Mouse (Mus musculus) heart, postnatal 14 days (tissue): Measurements from ENCODE around the gene Esr1. TPM values are rescaled to one million over a fixed set of nuclear protein-coding genes. Genes with fewer than 3 reads are reported as not detected.
"Not testable (repeated sequence)": the region's sequence is repeated elsewhere in the genome, so short reads cannot be mapped to it uniquely, and the experiment has no call there.

Experiments used
- DNase-seq, 2 experiments: peaks; one replicate each; pipeline ENCODE4 v3.0.0; 2021 to 2022
- intact Hi-C: fragments of 180-260 bp; cut with DNase I; formaldehyde crosslinking; loops from one replicate; pipeline ENCODE4 v1.15.1; 2025
- long read RNA-seq, 2 experiments: library from polyadenylated mRNA; stranded (forward); transcript quantifications; one replicate each; pipeline ENCODE4 v2.0.0; 2021
- total RNA-seq, 2 experiments: library from RNA; stranded (reverse); gene quantifications; 2 replicates each; pipeline ENCODE4 v1.2.3; 2021

Esr1 gene
- total RNA-seq = 1 to 10 TPM in 1 of 2 experiments, under 1 TPM in 1; 0.59 to 1.2 TPM
- long read RNA-seq, experiment 1 = 0 reads
- long read RNA-seq, experiment 2 = 0 reads

- intact Hi-C loops = no loop called here
- DNase-seq = no peak
Measured at GRCm38 (mm10) chr10:4611386-4612155, at the start of gene Esr1. Gene Esr1 (plus strand): TSS chr10:4611593.

- no peak for DNase-seq
- intact Hi-C loops = no loop called here
Measured at GRCm38 (mm10) chr10:4565148-4565547, 46.2 kb upstream of the Esr1 start.

DNA sequence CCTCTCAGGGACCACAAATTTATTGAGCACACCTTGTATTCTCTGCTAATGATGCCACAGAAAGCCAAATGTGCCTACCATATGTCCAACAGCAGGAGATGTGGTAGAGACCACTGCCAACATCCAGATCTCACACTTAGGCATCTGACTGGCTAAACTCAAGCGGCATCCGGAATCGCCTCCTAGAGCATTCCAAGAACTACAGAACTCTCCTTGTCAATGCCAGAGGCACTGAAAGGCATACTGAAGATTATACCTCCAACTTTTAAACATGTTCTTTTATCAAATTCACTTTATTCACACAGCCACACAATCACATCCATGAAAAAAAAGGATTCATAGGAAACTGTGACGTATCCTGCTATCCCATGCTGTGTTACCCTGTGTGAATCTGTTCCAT lies 40.6 kb upstream of the Esr1 start:
- no peak for DNase-seq
- intact Hi-C loops = no loop called here

DNA sequence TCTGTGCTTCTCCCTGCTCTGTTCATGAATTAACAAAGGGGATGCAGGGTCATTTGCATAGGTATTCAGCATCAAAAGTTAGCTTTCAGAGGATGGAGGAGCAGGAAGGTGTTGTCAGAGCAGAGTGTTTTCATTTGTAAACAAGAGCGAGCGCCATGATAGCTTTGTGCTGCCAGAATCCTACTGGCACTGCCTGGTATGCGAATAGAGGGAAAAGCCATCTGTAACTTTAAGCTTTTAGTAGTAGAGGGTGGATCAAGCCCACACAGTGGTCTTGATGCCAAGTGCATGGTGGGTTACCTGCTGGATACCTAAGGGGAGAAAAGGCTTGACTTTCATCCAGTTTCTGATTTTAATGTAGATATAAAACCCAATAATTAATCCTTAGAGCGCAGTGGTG lies 40.1 kb upstream of the Esr1 start:
- intact Hi-C loops = no loop called here
- no peak for DNase-seq

- DNase-seq = no peak
- intact Hi-C loops = no loop called here
Measured at GRCm38 (mm10) chr10:4581905-4582304, 29.5 kb upstream of the Esr1 start.

- intact Hi-C loops = no loop called here
- no peak for DNase-seq
Measured at GRCm38 (mm10) chr10:4586691-4587090, 24.7 kb upstream of the Esr1 start.

DNA sequence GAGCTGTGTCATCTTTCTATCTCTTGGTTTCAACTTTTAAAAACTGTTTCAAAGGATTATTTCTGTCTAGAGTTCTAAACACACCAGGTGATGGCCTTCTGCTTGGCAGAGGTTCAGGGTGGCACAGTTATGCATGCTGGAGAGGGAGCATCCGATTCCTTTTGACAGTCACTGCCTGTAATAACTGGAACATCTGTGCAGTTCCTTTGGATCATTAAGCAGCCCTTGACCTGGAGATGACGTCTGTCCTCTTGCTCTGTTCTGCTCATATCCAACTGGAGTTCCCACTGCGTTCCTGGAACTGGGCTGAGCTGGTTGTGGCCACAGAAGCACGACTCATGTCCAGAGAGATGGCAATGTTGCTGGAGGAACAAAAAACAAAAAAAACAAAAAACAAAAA lies 21.8 kb upstream of the Esr1 start:
- DNase-seq = no peak
- intact Hi-C loops = no loop called here

DNA sequence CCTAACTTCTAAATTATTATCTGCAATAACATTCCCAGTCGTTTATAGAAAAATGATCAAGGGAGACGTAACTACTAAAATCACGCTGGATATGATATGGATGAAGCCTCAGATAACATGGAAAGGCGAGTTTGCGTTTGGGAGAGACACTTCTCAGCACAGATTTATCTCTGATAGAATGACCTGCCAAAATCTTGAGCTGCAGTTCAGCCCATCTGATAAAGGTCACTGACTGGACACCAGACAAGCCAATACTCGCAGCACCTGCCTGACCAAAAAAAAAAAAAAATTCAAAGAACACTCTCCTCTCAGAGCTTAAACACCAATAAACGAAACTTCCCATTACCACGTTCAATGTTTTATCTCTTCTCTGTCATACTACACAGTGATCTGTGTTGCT lies 20.4 kb upstream of the Esr1 start:
- intact Hi-C loops = loop anchor here (10.0 kb wide), 1 partner anchor 574 kb away; no protein-coding TSS in a partner anchor

DNA sequence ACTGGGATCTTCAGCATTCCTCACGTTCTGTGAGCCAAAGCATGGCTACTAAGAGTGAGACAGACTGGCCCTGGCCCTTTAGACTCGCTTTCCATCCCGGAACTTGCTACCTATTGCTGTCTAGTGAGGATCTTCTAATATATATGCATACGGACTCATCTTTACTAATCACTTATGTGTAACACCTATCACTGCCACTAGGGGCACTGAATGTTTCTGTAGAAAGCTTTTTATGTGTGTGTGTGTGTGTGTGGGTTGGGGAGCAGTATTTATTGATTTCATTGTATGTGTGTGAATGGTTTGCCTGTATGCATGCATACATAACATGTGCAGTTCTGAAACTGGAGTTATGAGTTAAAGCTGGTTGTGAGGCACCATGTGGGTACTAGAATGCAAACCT lies 17.6 kb upstream of the Esr1 start:
- intact Hi-C loops = loop anchor here (10.0 kb wide), 1 partner anchor 571 kb away; no protein-coding TSS in a partner anchor

More for the DNA sequence above, 20.4 kb upstream of the Esr1 start:
- DNase-seq = no peak

GRCm38 (mm10) chr10:4597211-4597610 lies 14.2 kb upstream of the Esr1 start:
- no peak for DNase-seq
- intact Hi-C loops = loop anchor here (10.0 kb wide), 1 partner anchor 568 kb away; no protein-coding TSS in a partner anchor

More for the DNA sequence above, 17.6 kb upstream of the Esr1 start:
- DNase-seq = no peak

GRCm38 (mm10) chr10:4598244-4598842 lies 13.1 kb upstream of the Esr1 start:
- intact Hi-C loops = loop anchor here (10.0 kb wide), 1 partner anchor 566 kb away; no protein-coding TSS in a partner anchor
- peak; percentile 50 to 73 for DNase-seq

- DNase-seq = no peak
- intact Hi-C loops = loop anchor here (10.0 kb wide), 1 partner anchor 566 kb away; no protein-coding TSS in a partner anchor
Measured at GRCm38 (mm10) chr10:4598916-4599315, 12.5 kb upstream of the Esr1 start.

- DNase-seq = no peak
- intact Hi-C loops = loop anchor here (10.0 kb wide), 1 partner anchor 565 kb away; no protein-coding TSS in a partner anchor
Measured at GRCm38 (mm10) chr10:4599591-4599990, 11.8 kb upstream of the Esr1 start.

GRCm38 (mm10) chr10:4600796-4601474 lies 10.5 kb upstream of the Esr1 start:
- intact Hi-C loops = no loop called here

DNA sequence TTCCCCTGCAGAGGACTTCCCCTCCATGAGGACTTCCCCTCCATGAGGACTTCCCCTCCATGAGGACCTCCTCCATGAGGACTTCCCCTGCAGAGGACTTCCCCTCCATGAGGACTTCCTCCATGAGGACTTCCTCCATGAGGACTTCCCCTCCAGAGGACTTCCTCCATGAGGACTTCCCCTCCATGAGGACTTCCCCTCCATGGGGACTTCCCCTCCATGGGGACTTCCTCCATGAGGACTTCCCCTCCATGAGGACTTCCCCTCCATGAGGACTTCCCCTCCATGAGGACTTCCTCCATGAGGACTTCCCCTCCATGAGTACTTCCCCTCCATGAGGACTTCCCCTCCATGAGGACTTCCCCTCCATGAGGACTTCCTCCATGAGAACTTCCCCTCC lies 9.8 kb upstream of the Esr1 start:
- DNase-seq, intact Hi-C loops: not testable (repeated sequence)

More at GRCm38 (mm10) chr10:4600796-4601474, 10.5 kb upstream of the Esr1 start:
- no peak for DNase-seq

- intact Hi-C loops = no loop called here
- no peak for DNase-seq
Measured at GRCm38 (mm10) chr10:4602466-4602865, 8.9 kb upstream of the Esr1 start.

DNA sequence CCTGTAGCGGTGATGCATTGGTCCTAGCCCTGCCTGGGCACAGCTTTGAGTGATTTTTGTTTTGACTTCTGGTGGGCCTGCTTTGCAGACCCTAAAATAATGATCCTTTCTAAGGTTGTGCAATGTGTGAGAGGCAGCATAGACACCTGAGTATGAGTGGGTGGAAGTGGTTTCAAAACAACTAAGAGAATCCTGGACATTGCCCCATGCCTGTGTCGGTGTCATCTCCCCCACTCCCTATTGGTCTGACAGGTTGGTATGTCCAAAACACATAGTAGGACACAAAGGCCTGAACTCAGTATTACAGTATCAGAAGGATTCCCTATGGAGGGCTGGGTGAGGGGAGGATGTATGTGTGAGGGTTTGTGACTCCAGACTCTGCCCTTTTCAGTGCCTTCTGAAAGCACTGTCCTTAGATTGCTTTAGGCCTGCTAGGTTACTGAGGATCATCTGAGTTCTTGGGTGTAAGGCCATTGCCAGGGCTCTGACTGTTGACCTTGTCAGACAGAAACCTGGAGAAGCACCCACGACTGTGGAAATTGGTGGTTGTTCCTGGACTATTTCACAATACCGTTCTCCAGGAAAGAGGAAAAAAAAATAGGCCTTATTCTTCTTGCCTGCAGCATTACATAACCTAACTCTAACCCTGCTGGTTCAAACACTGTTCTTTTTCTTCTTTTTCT lies 6.7 kb upstream of the Esr1 start:
- no peak for DNase-seq
- intact Hi-C loops = no loop called here

GRCm38 (mm10) chr10:4610234-4610633 lies 1.2 kb upstream of the Esr1 start:
- DNase-seq = no peak
- intact Hi-C loops = no loop called here

GRCm38 (mm10) chr10:4612313-4613036 lies 1.1 kb downstream of the Esr1 start:
- intact Hi-C loops = no loop called here

GRCm38 (mm10) chr10:4618026-4618425 lies 6.6 kb downstream of the Esr1 start:
- DNase-seq = no peak
- intact Hi-C loops = no loop called here

More at GRCm38 (mm10) chr10:4612313-4613036, 1.1 kb downstream of the Esr1 start:
- peak in 1 of 2 experiments; percentile 5 for DNase-seq
